Mouse (Mus musculus): ENCODE results near the gene Rnf31.

- TF ChIP-seq CTCF (IDR thresholded peaks at IDR 0.05; ENCODE audit: extremely low read depth, insufficient read depth, insufficient read length, insufficient replicate concordance): peak; percentile 90; the same call in 1 of the 2 replicates
- TF ChIP-seq POLR2A (IDR thresholded peaks at IDR 0.05; ENCODE audit: low read depth, low read length): no peak
These were observed 37.8 kb downstream of the Rnf31 start for GRCm38 (mm10) chr14:55629312-55629711.
